Mouse (Mus musculus): ENCODE results near the gene Egfl8.

- TF ChIP-seq GATA1 (IDR thresholded peaks at IDR 0.05; ENCODE audit: low read length), result no peak
- TF ChIP-seq TAL1 (IDR thresholded peaks at IDR 0.05; ENCODE audit: low read length), result no peak
Measured at GRCm38 (mm10) chr17:34652546-34652945, 36.8 kb upstream of the Egfl8 start.
